Mouse (Mus musculus): Measurements from ENCODE around the gene Slamf8. TPM values are rescaled to one million over a fixed set of nuclear protein-coding genes. Genes with fewer than 3 reads are reported as not detected.

The Slamf8 gene
- total RNA-seq (2021): not detected
- long read RNA-seq, experiment 1: 0 reads
- long read RNA-seq, experiment 2: 0 reads

GRCm38 (mm10) chr1:172590385-172590784 is at the start of gene Slamf8:
Slamf8 (minus strand) TSS chr1:172590568.
- intact Hi-C loops (cut with DNase I; ENCODE audit: low total_unique reads): no loop called here
- no peak for DNase-seq

GRCm38 (mm10) chr1:172638781-172639180 is 48.4 kb upstream of the Slamf8 start:
- no peak for DNase-seq
- intact Hi-C loops (cut with DNase I; ENCODE audit: low total_unique reads): loop anchor here (10.0 kb wide), 1 partner anchor 224 kb away; no protein-coding TSS in a partner anchor

DNA sequence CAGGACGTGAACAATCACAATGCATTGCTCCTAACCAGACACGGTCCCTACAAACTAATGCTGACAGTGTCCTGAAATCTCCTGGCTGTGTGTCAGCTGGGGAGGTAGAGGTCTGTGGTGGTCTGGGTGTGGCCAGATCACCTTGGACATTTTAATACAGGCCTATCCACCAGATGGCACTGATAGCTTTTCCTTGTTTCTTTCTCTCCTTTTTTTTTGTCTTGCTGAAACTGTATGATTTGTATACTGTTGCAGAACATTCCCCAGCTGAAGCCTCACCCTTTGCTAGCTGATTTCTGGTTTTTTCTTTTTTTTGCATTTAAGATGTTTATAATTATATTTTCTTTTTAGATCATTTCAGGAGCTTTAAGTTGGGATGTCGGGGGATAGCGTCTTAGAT is 47.4 kb upstream of the Slamf8 start:
- intact Hi-C loops (cut with DNase I; ENCODE audit: low total_unique reads): loop anchor here (10.0 kb wide), 1 partner anchor 223 kb away; no protein-coding TSS in a partner anchor
- no peak for DNase-seq

DNA sequence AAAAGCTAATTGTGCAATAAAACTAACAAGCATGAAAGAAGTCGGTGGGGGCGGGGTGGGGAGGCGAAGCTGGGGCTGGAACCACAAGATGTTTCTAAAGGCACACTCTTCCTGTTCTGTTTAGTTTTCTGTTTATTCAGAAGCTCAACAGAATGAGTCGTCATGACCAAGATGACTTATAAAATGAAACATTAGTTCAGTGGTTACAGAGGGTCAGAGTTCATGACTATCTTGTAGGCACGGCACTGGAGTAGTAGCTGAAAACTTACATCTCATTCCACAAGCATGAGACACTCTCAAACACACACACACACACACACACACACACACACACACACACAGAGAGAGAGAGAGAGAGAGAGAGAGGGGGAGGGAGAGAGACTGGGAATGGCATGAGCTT is 45.9 kb upstream of the Slamf8 start:
- intact Hi-C loops (cut with DNase I; ENCODE audit: low total_unique reads): loop anchor here (10.0 kb wide), 1 partner anchor 221 kb away; no protein-coding TSS in a partner anchor
- DNase-seq: no peak

- intact Hi-C loops (cut with DNase I; ENCODE audit: low total_unique reads): loop anchor here (10.0 kb wide), 1 partner anchor 220 kb away; no protein-coding TSS in a partner anchor
- DNase-seq: no peak
Observed at GRCm38 (mm10) chr1:172635258-172635657, 44.9 kb upstream of the Slamf8 start.

DNA sequence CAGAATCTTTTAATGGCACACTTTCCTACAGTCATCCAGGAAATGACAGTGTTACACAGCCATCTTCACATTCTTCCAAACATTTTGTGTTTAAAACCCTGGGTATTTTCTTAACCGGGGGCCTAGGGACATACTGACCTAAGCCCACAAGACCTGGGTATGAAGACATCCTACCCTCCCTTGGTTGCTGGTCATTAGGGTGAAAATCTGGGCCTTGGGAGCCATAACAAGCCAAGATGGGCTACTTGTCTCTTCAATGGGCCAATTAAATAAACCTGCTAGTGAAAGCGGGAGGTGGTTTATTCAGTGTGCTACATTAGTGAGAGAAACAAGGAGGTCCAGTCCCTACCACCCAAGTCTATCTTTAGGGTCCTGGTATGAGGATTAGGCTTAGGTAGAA is 43.8 kb upstream of the Slamf8 start:
- intact Hi-C loops (cut with DNase I; ENCODE audit: low total_unique reads): loop anchor here (10.0 kb wide), 1 partner anchor 219 kb away; no protein-coding TSS in a partner anchor

DNA sequence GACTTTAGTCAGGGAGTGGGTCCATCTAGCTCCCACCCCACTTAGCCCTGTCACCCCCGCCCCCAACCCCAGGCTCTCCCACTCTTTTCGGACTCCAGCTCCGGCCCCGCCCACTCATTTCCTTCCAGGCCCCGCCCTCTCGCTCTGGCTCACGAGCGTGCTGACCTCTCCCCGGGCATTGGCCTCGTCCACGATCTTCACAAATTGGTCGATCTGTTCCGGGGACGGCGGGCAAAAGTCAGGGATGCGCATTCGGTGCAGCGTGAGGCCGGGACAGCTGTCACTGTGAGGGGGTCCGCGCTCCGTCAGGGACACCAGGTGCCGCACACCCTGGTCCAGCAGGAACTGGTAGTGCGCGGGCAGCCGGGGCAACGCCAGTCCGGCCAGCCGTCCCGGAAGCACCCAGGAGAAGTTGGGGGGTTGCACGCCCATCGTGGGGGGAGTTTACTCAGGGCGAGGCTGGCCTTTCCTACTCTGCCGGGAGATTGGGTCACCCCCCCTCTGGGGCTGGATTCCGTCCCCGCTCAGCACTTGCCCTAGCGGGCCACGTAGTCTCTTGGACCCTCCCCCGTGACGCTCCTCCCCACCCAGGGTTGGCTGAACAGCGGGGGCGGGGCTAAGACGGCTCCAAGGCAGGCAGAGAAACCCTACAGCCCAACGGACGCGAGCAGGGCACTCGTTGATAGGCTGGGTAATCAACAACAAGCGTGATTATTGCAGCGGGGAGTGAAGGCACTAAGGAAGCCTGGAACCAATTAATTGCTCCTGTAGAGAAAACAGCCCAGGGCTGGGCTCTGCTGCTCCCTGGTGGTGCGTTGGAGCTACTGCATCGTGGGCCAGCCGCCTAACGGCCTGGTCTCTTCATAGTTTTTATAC is 42.3 kb upstream of the Slamf8 start, which contains the start of gene Dusp23:
Dusp23 (minus strand) TSS at position 512 of the 876 bp plus-strand sequence.
- intact Hi-C loops (cut with DNase I; ENCODE audit: low total_unique reads): loop anchor here (10.0 kb wide), 1 partner anchor 218 kb away; no protein-coding TSS in a partner anchor
- DNase-seq: peak; percentile 99

More for the DNA sequence above, 43.8 kb upstream of the Slamf8 start:
- no peak for DNase-seq

- intact Hi-C loops (cut with DNase I; ENCODE audit: low total_unique reads): loop anchor here (10.0 kb wide), 1 partner anchor 217 kb away; no protein-coding TSS in a partner anchor
- no peak for DNase-seq
Observed at GRCm38 (mm10) chr1:172631721-172632120, 41.4 kb upstream of the Slamf8 start.

GRCm38 (mm10) chr1:172629831-172630230 is 39.5 kb upstream of the Slamf8 start:
- no peak for DNase-seq
- intact Hi-C loops (cut with DNase I; ENCODE audit: low total_unique reads): loop anchor here (10.0 kb wide), 1 partner anchor 215 kb away; no protein-coding TSS in a partner anchor

DNA sequence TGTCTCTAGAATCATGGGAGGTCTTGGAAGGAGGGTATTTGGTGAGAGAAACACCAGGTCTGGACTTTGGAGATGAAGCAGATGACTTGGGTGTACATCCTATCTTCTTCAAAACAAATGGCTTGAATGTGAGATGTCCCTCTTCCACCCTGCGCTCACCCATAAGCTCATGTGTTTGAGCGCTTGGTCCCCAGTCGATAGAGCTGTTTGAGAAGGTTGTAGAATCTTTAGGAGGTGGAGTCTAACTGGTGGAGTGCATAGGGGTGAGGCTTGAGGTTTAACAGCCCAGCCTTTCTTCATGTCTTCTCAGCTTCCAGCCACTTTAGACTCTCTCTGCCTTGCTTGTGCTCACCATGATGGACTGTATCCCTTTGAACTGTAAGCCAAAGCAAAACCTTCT is 35.9 kb upstream of the Slamf8 start:
- DNase-seq: no peak
- intact Hi-C loops (cut with DNase I; ENCODE audit: low total_unique reads): no loop called here

DNA sequence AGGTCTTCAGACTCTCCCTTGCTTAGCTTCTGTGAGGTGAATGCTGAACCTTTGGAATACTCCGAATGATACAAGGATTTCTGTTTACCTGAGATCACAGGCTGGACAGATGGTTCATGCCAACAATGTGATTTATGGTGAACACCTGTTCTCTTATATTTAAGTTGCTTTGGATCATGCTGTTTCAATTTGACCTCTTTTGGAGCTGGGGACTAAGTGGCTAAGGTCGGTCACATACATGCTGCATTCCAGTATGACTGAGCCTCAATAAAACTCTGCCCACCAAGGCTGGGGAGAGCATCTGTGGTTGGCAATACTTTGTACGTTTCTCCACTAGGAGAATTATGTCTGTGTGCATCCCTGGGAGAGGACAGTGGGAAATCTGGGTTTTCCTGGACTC is 33.7 kb upstream of the Slamf8 start:
- no peak for DNase-seq
- intact Hi-C loops (cut with DNase I; ENCODE audit: low total_unique reads): no loop called here

DNA sequence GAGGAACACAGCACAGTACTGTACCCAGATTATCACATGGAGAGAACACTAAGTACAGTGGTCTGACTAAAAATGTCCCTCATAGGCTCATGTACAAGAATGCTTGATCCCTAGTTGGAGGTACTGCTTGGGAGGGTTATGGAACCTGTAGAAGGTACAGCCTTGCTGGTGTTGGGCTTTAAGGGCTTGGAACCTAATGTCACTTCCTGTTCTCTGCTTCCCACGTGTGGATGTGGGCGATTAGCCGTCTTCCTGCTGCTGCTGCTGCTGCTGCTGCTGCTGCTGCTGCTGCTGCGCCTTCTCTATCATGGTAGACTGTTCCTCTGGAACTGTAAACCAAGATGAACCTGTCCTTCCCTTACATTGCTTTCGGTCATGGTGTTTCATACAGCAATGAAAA is 33.2 kb upstream of the Slamf8 start:
- no peak for DNase-seq
- intact Hi-C loops (cut with DNase I; ENCODE audit: low total_unique reads): no loop called here

DNA sequence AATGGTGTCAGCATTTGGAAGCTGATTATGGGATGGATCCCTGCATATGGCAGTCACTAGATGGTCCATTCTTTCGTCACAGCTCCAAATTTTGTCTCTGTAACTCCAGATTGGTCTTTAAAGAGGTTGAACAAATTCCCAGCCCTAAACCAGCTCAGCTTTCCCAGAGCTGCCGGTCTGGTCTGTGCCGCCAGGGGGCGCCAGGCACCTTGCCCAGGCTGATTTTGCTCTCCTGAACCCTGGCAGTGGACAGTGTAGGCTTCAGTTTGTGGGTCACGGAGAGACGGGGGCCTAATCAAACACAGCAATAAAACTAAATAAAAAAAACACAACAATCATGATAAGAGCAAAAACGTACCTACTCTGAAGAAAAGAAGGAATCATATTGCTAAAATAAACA is 28.9 kb upstream of the Slamf8 start:
- intact Hi-C loops (cut with DNase I; ENCODE audit: low total_unique reads): loop anchor here (5.0 kb wide), 1 partner anchor 87 kb away; no protein-coding TSS in a partner anchor
- DNase-seq: peak; percentile 70

- no peak for DNase-seq
- intact Hi-C loops (cut with DNase I; ENCODE audit: low total_unique reads): loop anchor here (5.0 kb wide), 1 partner anchor 86 kb away; no protein-coding TSS in a partner anchor
Observed at GRCm38 (mm10) chr1:172618141-172618540, 27.8 kb upstream of the Slamf8 start.

GRCm38 (mm10) chr1:172617365-172618076 is 27.2 kb upstream of the Slamf8 start:
- intact Hi-C loops (cut with DNase I; ENCODE audit: low total_unique reads): loop anchor here (5.0 kb wide), 1 partner anchor 85 kb away; no protein-coding TSS in a partner anchor

GRCm38 (mm10) chr1:172616537-172617300 is 26.4 kb upstream of the Slamf8 start:
- DNase-seq: no peak

More at GRCm38 (mm10) chr1:172617365-172618076, 27.2 kb upstream of the Slamf8 start:
- no peak for DNase-seq

DNA sequence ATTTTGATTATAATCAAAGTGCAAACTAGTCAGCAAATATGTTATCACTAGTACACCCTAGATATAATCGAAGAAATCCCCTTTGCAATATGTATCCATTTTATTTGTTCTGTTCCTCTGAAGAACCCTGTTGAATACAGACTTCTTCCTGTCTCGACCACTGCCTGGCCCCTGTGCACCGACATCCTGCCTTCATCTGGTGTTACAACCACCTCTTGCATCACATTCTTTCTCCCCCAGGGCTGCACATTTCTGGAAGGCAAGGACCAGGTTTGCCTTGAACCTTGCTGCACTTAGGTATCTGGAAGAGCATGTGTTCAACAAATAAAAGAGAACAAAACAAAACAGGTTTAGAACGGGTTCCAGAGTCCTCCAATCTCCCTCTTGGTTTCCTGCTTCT is 25.0 kb upstream of the Slamf8 start:
- DNase-seq: no peak
- intact Hi-C loops (cut with DNase I; ENCODE audit: low total_unique reads): loop anchor here (5.0 kb wide), 1 partner anchor 83 kb away; no protein-coding TSS in a partner anchor

More at GRCm38 (mm10) chr1:172616537-172617300, 26.4 kb upstream of the Slamf8 start:
- intact Hi-C loops (cut with DNase I; ENCODE audit: low total_unique reads): loop anchor here (5.0 kb wide), 1 partner anchor 84 kb away; no protein-coding TSS in a partner anchor

DNA sequence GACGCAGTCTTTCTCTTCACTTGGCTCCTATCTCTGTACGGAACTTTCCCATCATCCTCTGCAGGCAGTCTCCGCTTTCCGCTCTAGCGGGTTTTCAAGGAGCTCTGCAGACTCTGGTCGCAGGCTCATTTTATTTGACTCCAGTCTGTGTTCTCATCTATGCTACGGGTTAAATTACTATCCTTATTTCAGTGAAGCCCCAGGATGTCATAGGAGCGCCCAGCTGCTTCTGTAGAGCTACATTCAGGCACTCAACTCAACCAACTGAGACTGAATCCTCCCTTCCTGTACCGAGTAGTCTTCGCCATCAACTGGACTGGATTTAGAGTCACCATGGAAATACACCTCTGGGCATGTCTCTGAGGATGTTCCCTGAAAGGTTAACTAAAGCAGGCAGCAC is 24.3 kb upstream of the Slamf8 start:
- DNase-seq: no peak
- intact Hi-C loops (cut with DNase I; ENCODE audit: low total_unique reads): loop anchor here (5.0 kb wide), 1 partner anchor 82 kb away; no protein-coding TSS in a partner anchor

- intact Hi-C loops (cut with DNase I; ENCODE audit: low total_unique reads): no loop called here
Observed at GRCm38 (mm10) chr1:172612745-172613144, 22.4 kb upstream of the Slamf8 start.

More at GRCm38 (mm10) chr1:172612745-172613144, 22.4 kb upstream of the Slamf8 start:
- DNase-seq: no peak
